Mouse (Mus musculus) lung, postnatal 0 days (tissue): ENCODE results near the gene Gfod1. TPM values are rescaled to one million over a fixed set of nuclear protein-coding genes. Genes with fewer than 3 reads are reported as not detected.
A peak's percentile ranks its signal among the peaks of the same experiment; 100 is the strongest.

ENCODE experiments used
- ATAC-seq: fragments of 200-750 bp; cut with Nextera tagmentation; 2 replicates; pipeline ENCODE4 v1.8.0; 2017; ENCODE audit warnings: moderate library complexity
- DNase-seq: peaks from one replicate; pipeline ENCODE4 v3.0.0-alpha.2; 2016; ENCODE audit warnings: low spot score
- H3K27ac ChIP-seq: fragments of 300-500 bp; sonication (generic); 2 replicates; pipeline ENCODE4 v1.5.1; 2014; ENCODE audit warnings: antibody characterized with exemption, mild to moderate bottlenecking, low read length, mixed read lengths
- H3K27me3 ChIP-seq: fragments of 300-500 bp; sonication (generic); replicated peaks from 2 replicates; pipeline ENCODE4 v1.6.1; 2014; ENCODE audit warnings: low read length, mixed read lengths; ENCODE audit not compliant: insufficient read depth
- H3K36me3 ChIP-seq: fragments of 300-500 bp; sonication (generic); 2 replicates; pipeline ENCODE4 v1.6.1; 2014; ENCODE audit warnings: low read length, mixed read lengths; ENCODE audit not compliant: insufficient read depth
- H3K4me1 ChIP-seq: fragments of 300-500 bp; sonication (generic); 2 replicates; pipeline ENCODE4 v1.6.1; 2014; ENCODE audit warnings: antibody characterized with exemption, low read depth, low read length, mixed read lengths; ENCODE audit not compliant: insufficient read depth
- H3K4me2 ChIP-seq: fragments of 300-500 bp; sonication (generic); replicated peaks from 2 replicates; pipeline ENCODE4 v1.6.1; 2014; ENCODE audit warnings: low read depth, mild to moderate bottlenecking, low read length, moderate library complexity, mixed read lengths
- H3K4me3 ChIP-seq: fragments of 300-500 bp; sonication (generic); 2 replicates; pipeline ENCODE4 v1.5.1; 2014; ENCODE audit warnings: low read depth, low read length
- H3K9ac ChIP-seq: fragments of 300-500 bp; sonication (generic); replicated peaks from 2 replicates; pipeline ENCODE4 v1.6.1; 2014; ENCODE audit warnings: low read depth, mild to moderate bottlenecking
- H3K9me3 ChIP-seq: fragments of 300-500 bp; sonication (generic); 2 replicates; pipeline ENCODE4 v1.6.1; 2016; ENCODE audit warnings: low read length, mixed read lengths
- CTCF ChIP-seq: IDR thresholded peaks from 2 replicates; pipeline ENCODE4 v1.5.1; 2016; ENCODE audit warnings: antibody characterized with exemption, mild to moderate bottlenecking
- EP300 ChIP-seq: IDR thresholded peaks from 2 replicates; pipeline ENCODE4 v1.6.1; 2016; ENCODE audit warnings: antibody characterized with exemption, mild to moderate bottlenecking, control low read depth
- WGBS: fragments of 180-500 bp; shearing (Covaris S2); extraction: QIAGEN DNeasy Blood & Tissue Kit; methylation state at CpG from one replicate; pipeline ENCODE4 v1.1.7; 2014; 5-methylcytosine and 5-hydroxymethylcytosine counted together
- polyA plus RNA-seq: library from polyadenylated mRNA; unstranded; fragments of >200 nt; fragmentation: Nextera tagmentation; extraction: Ambion mirVana; gene quantifications from 2 replicates; pipeline ENCODE4 v1.2.1, GENCODE M21; 2015

The Gfod1 gene
- polyA plus RNA-seq, 1 experiment from 2014 or later: 1.6 TPM

- no peak for TF ChIP-seq CTCF
- TF ChIP-seq EP300: peak; percentile 80
- WGBS: 21% methylated on average over 3 of the region's 3 CpGs
- Histone ChIP-seq H3K27ac (no peak overlapping the region; the same call in 1 of the 2 replicates), H3K27me3 (no peaks in the 10 kb centered on the region), H3K4me2 (no peak overlapping the region), H3K36me3 (no peaks in the 10 kb centered on the region), H3K4me1 (peaks cover 32% of the 10 kb centered on the region; the same call in 1 of the 2 replicates), H3K9ac (no peak overlapping the region), H3K9me3 (no peaks in the 10 kb centered on the region), H3K4me3 (no peak overlapping the region)
- DNase-seq (no peak), ATAC-seq (peak; percentile 29)
These were observed 68.4 kb downstream of the Gfod1 start for GRCm38 (mm10) chr13:43235586-43235910.

GRCm38 (mm10) chr13:43234869-43235585 lies 68.9 kb downstream of the Gfod1 start:
- H3K4me1 ChIP-seq: peaks cover 37% of the 10 kb centered on the region; the same call in 1 of the 2 replicates
- no peak overlapping the region for H3K9ac ChIP-seq
- H3K36me3 ChIP-seq: no peaks in the 10 kb centered on the region
- TF ChIP-seq EP300 (no peak), CTCF (peak; percentile 34; the same call in 1 of the 2 replicates)
- WGBS: 50% methylated on average over 9 of the region's 9 CpGs
- ATAC-seq: no peak
- H3K9me3 ChIP-seq: no peaks in the 10 kb centered on the region
- no peak overlapping the region for H3K4me3 ChIP-seq
- no peak for DNase-seq
- no peak overlapping the region for H3K4me2 ChIP-seq
- H3K27me3 ChIP-seq: no peaks in the 10 kb centered on the region
- no peak overlapping the region for H3K27ac ChIP-seq

- DNase-seq (peak; percentile 81), ATAC-seq (no peak)
- peaks cover 39% of the 10 kb centered on the region; the same call in 1 of the 2 replicates for H3K4me1 ChIP-seq
- no peaks in the 10 kb centered on the region for H3K9me3 ChIP-seq
- no peaks in the 10 kb centered on the region for H3K27me3 ChIP-seq
- TF ChIP-seq CTCF (no peak), EP300 (no peak)
- H3K36me3 ChIP-seq: no peaks in the 10 kb centered on the region
- H3K9ac ChIP-seq: no peak overlapping the region
- 59% methylated on average over 4 of the region's 4 CpGs for WGBS
- H3K4me3 ChIP-seq: no peak overlapping the region
- no peak overlapping the region for H3K4me2 ChIP-seq
- peak overlapping the region; percentile 82; the same call in 1 of the 2 replicates for H3K27ac ChIP-seq
These were observed 70.6 kb downstream of the Gfod1 start for GRCm38 (mm10) chr13:43233331-43233730.

GRCm38 (mm10) chr13:43231965-43232860 lies 71.8 kb downstream of the Gfod1 start:
- Histone ChIP-seq H3K4me3 (no peak overlapping the region), H3K9ac (no peak overlapping the region), H3K4me2 (no peak overlapping the region), H3K9me3 (no peaks in the 10 kb centered on the region), H3K27me3 (no peaks in the 10 kb centered on the region), H3K36me3 (no peaks in the 10 kb centered on the region), H3K27ac (peak overlapping the region; percentile 82), H3K4me1 (peaks cover 39% of the 10 kb centered on the region; the same call in 1 of the 2 replicates)
- TF ChIP-seq EP300 (peak; percentile 95), CTCF (no peak)
- 13% methylated on average over 13 of the region's 13 CpGs for WGBS
- DNase-seq (peak; percentile 99), ATAC-seq (peak; percentile 86)

GRCm38 (mm10) chr13:43230842-43231241 lies 73.1 kb downstream of the Gfod1 start:
- no peaks in the 10 kb centered on the region for H3K9me3 ChIP-seq
- H3K4me1 ChIP-seq: peaks cover 39% of the 10 kb centered on the region; the same call in 1 of the 2 replicates
- 23% methylated on average over 4 of the region's 4 CpGs for WGBS
- DNase-seq (no peak), ATAC-seq (no peak)
- no peak for TF ChIP-seq CTCF
- 0 out of 2 replicates have a peak, but pooled peaks have one; percentile 32 for TF ChIP-seq EP300
- no peak overlapping the region for H3K9ac ChIP-seq
- H3K27ac ChIP-seq: peak overlapping the region; percentile 63
- H3K36me3 ChIP-seq: no peaks in the 10 kb centered on the region
- no peak overlapping the region for H3K4me2 ChIP-seq
- H3K4me3 ChIP-seq: no peak overlapping the region
- H3K27me3 ChIP-seq: no peaks in the 10 kb centered on the region

- Histone ChIP-seq H3K27me3 (no peaks in the 10 kb centered on the region), H3K4me2 (no peak overlapping the region), H3K27ac (peak overlapping the region; percentile 63), H3K4me1 (peaks cover 35% of the 10 kb centered on the region; the same call in 1 of the 2 replicates), H3K9ac (no peak overlapping the region), H3K9me3 (no peaks in the 10 kb centered on the region), H3K36me3 (no peaks in the 10 kb centered on the region), H3K4me3 (no peak overlapping the region)
- TF ChIP-seq CTCF (no peak), EP300 (no peak)
- WGBS: 65% methylated on average over 6 of the region's 6 CpGs
- DNase-seq (no peak), ATAC-seq (no peak)
These were observed 73.7 kb downstream of the Gfod1 start for GRCm38 (mm10) chr13:43230238-43230637.
